Mouse (Mus musculus) lung, postnatal 0 days (tissue): ENCODE data around the gene Zfp3.
"Not testable (repeated sequence)": the region's sequence is repeated elsewhere in the genome, so short reads cannot be mapped to it uniquely, and the experiment has no call there.

Experiments used
- CTCF ChIP-seq: IDR thresholded peaks from 2 replicates; pipeline ENCODE4 v1.5.1; 2016; ENCODE audit warnings: antibody characterized with exemption, mild to moderate bottlenecking
- EP300 ChIP-seq: IDR thresholded peaks from 2 replicates; pipeline ENCODE4 v1.6.1; 2016; ENCODE audit warnings: antibody characterized with exemption, mild to moderate bottlenecking, control low read depth

DNA sequence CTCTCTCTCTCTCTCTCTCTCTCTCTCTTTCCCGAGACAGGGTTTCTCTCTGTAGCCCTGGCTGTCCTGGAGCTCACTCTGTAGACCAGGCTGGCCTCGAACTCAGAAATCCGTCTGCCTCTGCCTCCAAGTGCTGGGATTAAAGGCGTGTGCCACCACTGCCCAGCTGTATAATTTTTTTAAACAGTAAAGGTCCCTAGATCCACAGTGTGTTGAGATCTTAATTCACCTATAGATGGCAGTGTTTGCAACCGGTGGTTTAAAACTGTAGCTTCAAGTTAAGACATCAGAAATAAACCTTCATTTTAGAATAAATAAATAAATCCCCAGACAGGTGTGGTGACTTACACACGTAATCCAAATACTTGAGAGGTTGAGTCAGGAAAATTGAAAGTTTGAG, 14.0 kb downstream of the Zfp3 start:
- TF ChIP-seq CTCF = peak; percentile 62
- TF ChIP-seq EP300 = not testable (repeated sequence)
